Mouse (Mus musculus) lung, adult 2 months (tissue): ENCODE results near the gene Lmntd2. TPM values are rescaled to one million over a fixed set of nuclear protein-coding genes. Genes with fewer than 3 reads are reported as not detected.

ENCODE experiments used
- DNase-seq: peaks from one replicate; pipeline ENCODE4 v3.0.0; 2022
- H3K4me1 ChIP-seq: fragments of 200-500 bp; 2 replicates; pipeline ENCODE4 v1.6.1; 2011; ENCODE audit warnings: low read length; ENCODE audit not compliant: control insufficient read depth, insufficient read depth
- H3K4me3 ChIP-seq: fragments of 200-500 bp; replicated peaks from 2 replicates; pipeline ENCODE3; 2011; ENCODE audit warnings: low read depth, mild to moderate bottlenecking, control low read depth, low read length; ENCODE audit errors: extremely low read depth
- CTCF ChIP-seq: fragments of 200-500 bp; IDR thresholded peaks from 2 replicates; pipeline ENCODE4 v1.5.1; 2011; ENCODE audit warnings: mild to moderate bottlenecking, low read length, control low read depth; ENCODE audit not compliant: insufficient read depth
- POLR2A ChIP-seq: fragments of 200-500 bp; IDR thresholded peaks from 2 replicates; pipeline ENCODE4 v1.6.1; 2011; ENCODE audit warnings: low read depth, mild to moderate bottlenecking, control low read depth, low read length, borderline replicate concordance; ENCODE audit errors: extremely low read depth
- WGBS: fragments of 180-500 bp; shearing (Covaris S2); methylation state at CpG from one replicate; pipeline ENCODE4 v1.1.7; 2018; 5-methylcytosine and 5-hydroxymethylcytosine counted together
- polyA plus RNA-seq: library from polyadenylated mRNA; depleted of rRNA; stranded (reverse); fragments of >200 nt; gene quantifications from 2 replicates; pipeline ENCODE4 v1.2.3, GENCODE M21; 2012

Lmntd2 gene
- polyA plus RNA-seq, 1 experiment: 5.6 TPM

- DNase-seq: no peak
- TF ChIP-seq POLR2A: no peak
- no peak for TF ChIP-seq CTCF
- peaks cover 8% of the 10 kb centered on the region for H3K4me1 ChIP-seq
- H3K4me3 ChIP-seq: no peak overlapping the region
- WGBS: 83% methylated on average over 4 of the region's 4 CpGs
These were observed 13.9 kb upstream of the Lmntd2 start for GRCm38 (mm10) chr7:141227796-141228195.

- WGBS: 83% methylated on average over 6 of the region's 6 CpGs
- Histone ChIP-seq H3K4me3 (no peak overlapping the region), H3K4me1 (peaks cover 11% of the 10 kb centered on the region)
- TF ChIP-seq CTCF: no peak
- no peak for TF ChIP-seq POLR2A
- DNase-seq: no peak
These were observed 12.7 kb upstream of the Lmntd2 start for GRCm38 (mm10) chr7:141226535-141226934.

- 76% methylated on average over 4 of the region's 4 CpGs for WGBS
- Histone ChIP-seq H3K4me3 (no peak overlapping the region), H3K4me1 (peaks cover 3% of the 10 kb centered on the region)
- DNase-seq: no peak
- TF ChIP-seq CTCF (no peak), POLR2A (no peak)
These were observed 8.9 kb upstream of the Lmntd2 start for GRCm38 (mm10) chr7:141222696-141223215.

- TF ChIP-seq POLR2A: no peak
- H3K4me1 ChIP-seq: peaks cover 6% of the 10 kb centered on the region
- WGBS: 3% methylated on average over 8 of the region's 8 CpGs
- H3K4me3 ChIP-seq: peak overlapping the region; percentile 55
- no peak for DNase-seq
These were observed 8.2 kb upstream of the Lmntd2 start for GRCm38 (mm10) chr7:141222126-141222467.

- DNase-seq: peak; percentile 93
- 10% methylated on average over 43 of the region's 44 CpGs for WGBS
- H3K4me1 ChIP-seq: peaks cover 8% of the 10 kb centered on the region
- peak overlapping the region; percentile 55 for H3K4me3 ChIP-seq
- TF ChIP-seq POLR2A (0 out of 2 replicates have a peak, but pooled peaks have one; percentile 8), CTCF (no peak)
These were observed 7.6 kb upstream of the Lmntd2 start for GRCm38 (mm10) chr7:141221249-141222125.

- Histone ChIP-seq H3K4me3 (no peak overlapping the region), H3K4me1 (peaks cover 10% of the 10 kb centered on the region)
- 58% methylated on average over 1 of the region's 1 CpGs for WGBS
- no peak for TF ChIP-seq CTCF
- no peak for TF ChIP-seq POLR2A
- no peak for DNase-seq
These were observed 6.5 kb upstream of the Lmntd2 start for GRCm38 (mm10) chr7:141220377-141220776.

- no peak for DNase-seq
- 93% methylated on average over 1 of the region's 1 CpGs for WGBS
- no peak for TF ChIP-seq CTCF
- no peak overlapping the region for H3K4me3 ChIP-seq
- peaks cover 10% of the 10 kb centered on the region for H3K4me1 ChIP-seq
These were observed 5.7 kb upstream of the Lmntd2 start for GRCm38 (mm10) chr7:141219558-141220099.

GRCm38 (mm10) chr7:141218557-141219133 is 4.8 kb upstream of the Lmntd2 start:
- TF ChIP-seq CTCF (no peak), POLR2A (no peak)
- no peak for DNase-seq
- WGBS: 82% methylated on average over 5 of the region's 5 CpGs
- H3K4me3 ChIP-seq: no peak overlapping the region
- H3K4me1 ChIP-seq: peaks cover 10% of the 10 kb centered on the region

GRCm38 (mm10) chr7:141218141-141218540 is 4.3 kb upstream of the Lmntd2 start:
- Histone ChIP-seq H3K4me1 (peaks cover 10% of the 10 kb centered on the region), H3K4me3 (no peak overlapping the region)
- WGBS: 81% methylated on average over 3 of the region's 3 CpGs
- DNase-seq: no peak
- TF ChIP-seq POLR2A (no peak), CTCF (no peak)

- TF ChIP-seq CTCF (no peak), POLR2A (no peak)
- Histone ChIP-seq H3K4me1 (peaks cover 10% of the 10 kb centered on the region), H3K4me3 (no peak overlapping the region)
- WGBS: 84% methylated on average over 17 of the region's 17 CpGs
- DNase-seq: no peak
These were observed 3.6 kb upstream of the Lmntd2 start for GRCm38 (mm10) chr7:141217343-141218013.
